Mouse (Mus musculus) stomach, embryonic 15.5 days (tissue): Measurements from ENCODE around the gene Evi5l. TPM values are rescaled to one million over a fixed set of nuclear protein-coding genes. Genes with fewer than 3 reads are reported as not detected.

Experiments
- ATAC-seq: fragments of 200-750 bp; cut with Nextera tagmentation; 2 replicates; pipeline ENCODE4 v1.8.0; 2017; ENCODE audit warnings: low read depth, moderate number of reproducible peaks, moderate TSS enrichment; ENCODE audit not compliant: insufficient read depth, low FRiP score
- H3K27ac ChIP-seq: fragments of 300-500 bp; sonication (generic); 2 replicates; pipeline ENCODE4 v1.5.1; 2015; ENCODE audit warnings: mild to moderate bottlenecking, inconsistent platforms
- H3K27me3 ChIP-seq: fragments of 300-500 bp; sonication (generic); replicated peaks from 2 replicates; pipeline ENCODE4 v1.6.1; 2015; ENCODE audit warnings: inconsistent platforms
- H3K36me3 ChIP-seq: fragments of 300-500 bp; sonication (generic); 2 replicates; pipeline ENCODE4 v1.6.1; 2015; ENCODE audit warnings: inconsistent platforms
- H3K4me1 ChIP-seq: fragments of 300-500 bp; sonication (generic); 2 replicates; pipeline ENCODE4 v1.6.1; 2015; ENCODE audit warnings: inconsistent platforms
- H3K4me2 ChIP-seq: fragments of 300-500 bp; sonication (generic); 2 replicates; pipeline ENCODE4 v1.6.1; 2015; ENCODE audit warnings: mild to moderate bottlenecking, inconsistent platforms
- H3K4me3 ChIP-seq: fragments of 300-500 bp; sonication (generic); replicated peaks from 2 replicates; pipeline ENCODE4 v1.5.1; 2015; ENCODE audit warnings: inconsistent platforms
- H3K9ac ChIP-seq: fragments of 300-500 bp; sonication (generic); 2 replicates; pipeline ENCODE4 v1.6.1; 2015; ENCODE audit warnings: inconsistent platforms
- H3K9me3 ChIP-seq: fragments of 300-500 bp; sonication (generic); 2 replicates; pipeline ENCODE4 v1.6.1; 2016; ENCODE audit warnings: inconsistent platforms
- WGBS: fragments of 180-500 bp; shearing (Covaris S2); methylation state at CpG from one replicate; pipeline ENCODE4 v1.1.7; 2015; 5-methylcytosine and 5-hydroxymethylcytosine counted together
- polyA plus RNA-seq: library from polyadenylated mRNA; unstranded; fragments of >200 nt; fragmentation: Nextera tagmentation; extraction: Ambion mirVana; gene quantifications from 2 replicates; pipeline ENCODE4 v1.2.1, GENCODE M21; 2015

Gene Evi5l
- polyA plus RNA-seq, 1 experiment from 2014 or later: 21.5 TPM

DNA sequence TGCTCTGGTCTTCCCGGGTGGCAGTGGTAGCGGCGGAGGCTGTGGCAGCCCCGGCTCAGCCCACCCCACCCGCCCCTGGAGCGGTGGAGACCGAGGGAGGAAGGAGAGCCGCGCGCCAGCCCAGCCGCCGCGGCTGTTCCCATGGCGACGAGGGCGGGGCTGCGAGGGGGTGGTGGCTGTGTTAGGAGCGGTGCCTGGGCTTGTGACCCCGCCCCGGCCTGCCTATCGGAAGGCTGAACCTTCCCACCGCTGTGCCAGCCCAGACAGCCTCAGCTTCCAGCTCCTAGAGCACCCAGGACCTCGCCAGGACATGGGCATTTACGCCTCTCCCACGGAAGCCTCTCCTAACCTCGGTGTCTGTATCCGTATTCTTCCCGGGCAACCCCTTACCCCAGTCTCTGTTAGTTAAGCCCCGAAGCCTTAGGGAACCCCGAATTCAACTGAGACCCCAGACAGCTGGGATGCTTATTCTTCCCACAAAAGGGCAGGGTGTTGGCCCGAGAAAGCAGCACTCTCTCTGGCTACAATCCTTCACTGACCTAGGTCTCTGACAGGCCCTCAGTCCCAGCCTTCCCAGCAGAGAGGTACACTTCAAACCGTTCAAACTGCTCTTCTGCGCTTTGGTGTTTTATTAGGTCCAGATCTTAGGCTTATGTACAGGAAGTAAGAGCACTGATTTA is 92.9 kb downstream of the Evi5l start, which contains the start of gene Ctxn1:
TSS of gene Ctxn1 (minus strand) at position 150 of the 680 bp plus-strand sequence.
- Histone ChIP-seq H3K4me2 (peak within 1 kb of the TSS; percentile 85), H3K27me3 (no peaks in the 10 kb centered on the region), H3K4me1 (peaks cover 18% of the 10 kb centered on the region), H3K9ac (peak within 1 kb of the TSS; percentile 67), H3K9me3 (no peaks in the 10 kb centered on the region), H3K36me3 (peaks cover 56% of the 10 kb centered on the region), H3K4me3 (peak within 1 kb of the TSS; percentile 72), H3K27ac (peak within 1 kb of the TSS; percentile 79)
- WGBS: 8% methylated on average over 20 of the region's 33 CpGs
- peak; percentile 94 for ATAC-seq

GRCm38 (mm10) chr8:4259805-4260170 is 93.4 kb downstream of the Evi5l start:
- H3K27me3 ChIP-seq: no peaks in the 10 kb centered on the region
- no peak overlapping the region for H3K4me2 ChIP-seq
- H3K9me3 ChIP-seq: no peaks in the 10 kb centered on the region
- H3K9ac ChIP-seq: no peak overlapping the region
- no peak for ATAC-seq
- WGBS: 77% methylated on average over 4 of the region's 4 CpGs
- H3K4me3 ChIP-seq: no peak overlapping the region
- H3K27ac ChIP-seq: no peak overlapping the region; the same call in 1 of the 2 replicates
- peaks cover 55% of the 10 kb centered on the region for H3K36me3 ChIP-seq
- peaks cover 16% of the 10 kb centered on the region for H3K4me1 ChIP-seq

Other genes with a start within 250 kb of the Evi5l start
- 0.17 TPM in 1 of 2 replicates, not detected in the other for gene Cd209b, start 239.7 kb upstream of the Evi5l start, polyA plus RNA-seq
- 0.30 and 0.45 TPM in 2 replicates for gene Cd209c, start 211.8 kb upstream of the Evi5l start, polyA plus RNA-seq
- 0.12 and 0.17 TPM in 2 replicates for gene Cd209f, start 60.7 kb upstream of the Evi5l start, polyA plus RNA-seq
- gene Cd209g, start 32.5 kb upstream of the Evi5l start, polyA plus RNA-seq: not detected in 2 replicates
- 3.2 and 4.3 TPM in 2 replicates for gene Prr36, start 50.9 kb downstream of the Evi5l start, polyA plus RNA-seq
- gene Lrrc8e, start 60.3 kb downstream of the Evi5l start, polyA plus RNA-seq: 4.3 and 4.6 TPM in 2 replicates
- 24.6 and 29.8 TPM in 2 replicates for gene Map2k7, start 72.2 kb downstream of the Evi5l start, polyA plus RNA-seq
- 0.31 and 1.3 TPM in 2 replicates for gene Gm49320, start 72.3 kb downstream of the Evi5l start, polyA plus RNA-seq
- 5.5 and 5.9 TPM in 2 replicates for gene Tgfbr3l, start 81.6 kb downstream of the Evi5l start, polyA plus RNA-seq
- gene Snapc2, start 86.5 kb downstream of the Evi5l start, polyA plus RNA-seq: 50.8 and 51.6 TPM in 2 replicates
- 80.2 and 83.6 TPM in 2 replicates for gene Ctxn1, start 92.7 kb downstream of the Evi5l start, polyA plus RNA-seq
- gene Timm44, start 109.3 kb downstream of the Evi5l start, polyA plus RNA-seq: 59.1 and 59.5 TPM in 2 replicates
- 22.7 and 29.9 TPM in 2 replicates for gene Ccl25, start 158.6 kb downstream of the Evi5l start, polyA plus RNA-seq
- 215 and 219 TPM in 2 replicates for gene Elavl1, start 158.8 kb downstream of the Evi5l start, polyA plus RNA-seq